Mouse (Mus musculus) embryonic facial prominence, embryonic 10.5 days (tissue): Measurements from ENCODE around the gene Gm20498. TPM values are rescaled to one million over a fixed set of nuclear protein-coding genes. Genes with fewer than 3 reads are reported as not detected.
A peak's percentile ranks its signal among the peaks of the same experiment; 100 is the strongest.

Source experiments
- DNase-seq: peaks from one replicate; pipeline ENCODE4 v3.0.0-alpha.2; 2017; ENCODE audit warnings: low spot score
- H3K27ac ChIP-seq: fragments of 300-500 bp; sonication (generic); replicated peaks from 2 replicates; pipeline ENCODE4 v1.5.1; 2016; ENCODE audit warnings: mild to moderate bottlenecking
- H3K27me3 ChIP-seq: fragments of 300-500 bp; sonication (generic); replicated peaks from 2 replicates; pipeline ENCODE4 v1.6.1; 2016; ENCODE audit warnings: low read depth, mild to moderate bottlenecking; ENCODE audit not compliant: poor library complexity, severe bottlenecking
- H3K36me3 ChIP-seq: fragments of 300-500 bp; sonication (generic); replicated peaks from 2 replicates; pipeline ENCODE4 v1.6.1; 2016; ENCODE audit warnings: mild to moderate bottlenecking, moderate library complexity
- H3K4me1 ChIP-seq: fragments of 300-500 bp; sonication (generic); 2 replicates; pipeline ENCODE4 v1.6.1; 2016
- H3K4me3 ChIP-seq: fragments of 300-500 bp; sonication (generic); 2 replicates; pipeline ENCODE4 v1.5.1; 2016; ENCODE audit warnings: mild to moderate bottlenecking, moderate library complexity
- H3K9me3 ChIP-seq: fragments of 300-500 bp; sonication (generic); 2 replicates; pipeline ENCODE4 v1.6.1; 2016; ENCODE audit warnings: mild to moderate bottlenecking
- WGBS: fragments of 180-500 bp; shearing (Covaris S2); methylation state at CpG from one replicate; pipeline ENCODE4 v1.1.7; 2016; 5-methylcytosine and 5-hydroxymethylcytosine counted together
- polyA plus RNA-seq: library from polyadenylated mRNA; unstranded; fragments of >200 nt; fragmentation: Nextera tagmentation; extraction: Ambion mirVana; gene quantifications from 2 replicates; pipeline ENCODE4 v1.2.1, GENCODE M21; 2016

Gm20498 gene
- polyA plus RNA-seq, 1 experiment from 2014 or later, result 32.3 TPM

DNA sequence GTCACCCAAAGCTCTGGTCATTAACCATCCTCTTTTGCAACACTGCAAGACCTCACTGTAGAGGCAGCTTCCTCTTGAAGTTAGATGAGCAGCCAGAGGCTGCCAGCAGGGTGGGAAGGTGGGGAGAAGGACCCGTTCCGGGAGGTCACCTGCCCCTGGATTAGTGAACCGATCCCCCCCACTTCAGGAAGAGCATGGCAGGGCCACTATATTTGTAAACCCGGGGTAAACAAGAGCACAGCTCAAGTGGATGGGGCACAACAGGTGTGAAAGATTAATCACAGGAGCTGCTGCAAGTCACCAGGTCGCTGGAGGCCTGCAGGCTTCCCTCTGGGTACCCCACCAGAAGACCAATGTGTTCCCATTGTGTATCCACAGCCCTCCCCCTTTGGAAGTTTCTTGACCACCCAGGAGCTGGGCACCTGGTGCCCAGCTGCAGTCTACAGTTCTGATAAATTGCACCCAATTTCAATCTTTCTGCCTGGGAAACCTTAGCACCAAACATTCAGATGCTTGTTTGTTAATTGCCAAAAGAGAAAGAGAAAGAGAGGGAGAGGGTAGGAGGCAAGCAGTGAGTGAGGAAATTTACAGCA lies 201.6 kb downstream of the Gm20498 start:
- H3K9me3 ChIP-seq, result no peaks in the 10 kb centered on the region

DNA sequence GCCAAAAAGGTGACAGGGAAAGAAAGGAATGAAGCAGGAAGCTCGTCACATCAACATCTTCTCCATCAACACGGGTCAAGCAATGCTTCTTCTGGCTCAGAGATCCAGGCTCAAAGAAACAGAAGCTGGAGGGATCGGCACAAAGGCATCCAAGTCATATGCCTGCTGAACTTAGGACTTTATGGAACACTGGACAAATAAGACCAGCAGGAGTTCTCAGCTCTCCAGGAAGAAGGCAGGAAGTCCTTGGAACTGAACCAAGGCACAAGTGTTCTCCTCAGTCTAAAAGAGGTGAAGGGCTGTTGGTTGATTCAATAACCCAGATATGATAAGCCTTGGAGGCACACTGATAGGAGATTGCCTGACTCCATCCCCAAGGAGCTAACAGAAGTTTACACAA lies 207.7 kb downstream of the Gm20498 start:
- H3K4me3 ChIP-seq, result no peak overlapping the region
- peaks cover 9% of the 10 kb centered on the region for H3K4me1 ChIP-seq
- no peak overlapping the region for H3K27ac ChIP-seq
- DNase-seq, result no peak
- no peaks in the 10 kb centered on the region for H3K27me3 ChIP-seq
- whole genome bisulfite sequencing, result 92% methylated on average over 3 of the region's 3 CpGs
- no peaks in the 10 kb centered on the region for H3K9me3 ChIP-seq
- H3K36me3 ChIP-seq, result no peaks in the 10 kb centered on the region

More for the DNA sequence above, 201.6 kb downstream of the Gm20498 start:
- 0 out of 2 replicates have a peak overlapping the region, but pooled peaks have one; percentile 15 for H3K27ac ChIP-seq
- peaks cover 26% of the 10 kb centered on the region for H3K4me1 ChIP-seq
- peaks cover 61% of the 10 kb centered on the region for H3K27me3 ChIP-seq
- no peak overlapping the region for H3K4me3 ChIP-seq
- H3K36me3 ChIP-seq, result no peaks in the 10 kb centered on the region
- 33% methylated on average over 5 of the region's 5 CpGs for WGBS
- peak; percentile 10 for DNase-seq

DNA sequence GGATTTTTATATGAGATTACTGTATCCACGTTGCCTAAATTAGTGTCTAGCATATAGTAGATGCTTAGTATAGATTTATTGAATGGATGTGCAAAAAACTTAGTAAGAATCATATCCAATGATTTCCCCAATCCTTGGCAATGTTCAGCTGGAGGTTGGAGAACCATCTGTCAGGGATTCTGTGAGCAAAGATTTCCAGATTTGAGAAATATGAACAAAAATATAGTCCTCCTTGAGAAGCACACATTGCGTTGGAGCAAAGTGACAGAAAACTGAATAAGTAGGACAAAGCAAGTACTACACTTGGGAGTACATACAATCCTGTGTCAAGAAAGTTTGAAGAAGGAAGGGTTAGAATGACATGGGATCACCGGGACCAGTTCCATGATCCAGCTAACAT lies 208.6 kb downstream of the Gm20498 start:
- Histone ChIP-seq H3K27ac (no peak overlapping the region), H3K4me3 (no peak overlapping the region), H3K27me3 (no peaks in the 10 kb centered on the region), H3K36me3 (no peaks in the 10 kb centered on the region), H3K9me3 (no peaks in the 10 kb centered on the region), H3K4me1 (peaks cover 9% of the 10 kb centered on the region)
- DNase-seq, result no peak
- 93% methylated on average over 3 of the region's 3 CpGs for WGBS

DNA sequence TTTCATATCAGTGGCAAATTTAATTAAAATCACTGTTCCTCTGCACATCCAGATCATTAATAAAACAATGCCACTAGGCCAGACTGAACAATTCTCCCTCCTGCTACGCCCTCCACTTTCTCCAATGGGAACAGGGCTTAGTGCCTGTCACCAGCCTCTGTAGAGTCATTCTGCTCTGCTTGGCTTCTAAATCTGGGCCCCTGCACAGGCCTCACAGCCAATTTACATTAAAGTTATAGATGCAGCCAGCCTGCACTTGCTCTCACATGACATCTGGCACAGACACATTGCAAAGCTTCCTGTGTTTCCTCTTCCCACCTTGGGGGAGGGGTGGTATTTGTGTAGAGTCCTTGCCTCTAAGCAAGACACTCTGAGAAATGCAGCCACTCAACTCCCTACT lies 211.7 kb downstream of the Gm20498 start:
- H3K27me3 ChIP-seq, result no peaks in the 10 kb centered on the region
- no peak overlapping the region for H3K4me3 ChIP-seq
- H3K36me3 ChIP-seq, result no peaks in the 10 kb centered on the region
- H3K4me1 ChIP-seq, result peaks cover 9% of the 10 kb centered on the region
- no peaks in the 10 kb centered on the region for H3K9me3 ChIP-seq
- no peak overlapping the region for H3K27ac ChIP-seq
- DNase-seq, result peak; percentile 15
- 88% methylated on average over 1 of the region's 1 CpGs for WGBS

DNA sequence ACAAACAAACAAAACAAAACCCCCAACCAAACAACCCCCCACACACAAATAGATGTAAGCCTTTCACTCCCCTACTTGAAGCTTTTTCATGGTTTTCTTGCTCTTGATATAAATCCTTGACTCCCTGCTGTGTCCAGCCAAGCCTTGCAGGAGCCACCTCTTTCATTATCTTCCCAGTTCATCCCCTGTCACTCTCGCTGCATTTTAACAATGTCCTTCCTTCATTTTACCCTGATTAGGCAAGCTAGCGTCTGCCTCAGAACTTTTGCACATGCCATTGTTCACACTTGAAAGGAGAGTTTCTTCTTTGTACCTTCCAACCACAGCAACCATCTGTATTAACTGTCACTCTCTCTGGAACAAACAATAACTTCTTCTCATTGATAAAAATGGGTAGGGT lies 214.9 kb downstream of the Gm20498 start:
- WGBS, result 18% methylated on average over 2 of the region's 2 CpGs
- H3K4me1 ChIP-seq, result peaks cover 9% of the 10 kb centered on the region
- H3K27ac ChIP-seq, result no peak overlapping the region
- H3K36me3 ChIP-seq, result no peaks in the 10 kb centered on the region
- H3K9me3 ChIP-seq, result no peaks in the 10 kb centered on the region
- H3K4me3 ChIP-seq, result no peak overlapping the region
- no peaks in the 10 kb centered on the region for H3K27me3 ChIP-seq
- DNase-seq, result no peak

DNA sequence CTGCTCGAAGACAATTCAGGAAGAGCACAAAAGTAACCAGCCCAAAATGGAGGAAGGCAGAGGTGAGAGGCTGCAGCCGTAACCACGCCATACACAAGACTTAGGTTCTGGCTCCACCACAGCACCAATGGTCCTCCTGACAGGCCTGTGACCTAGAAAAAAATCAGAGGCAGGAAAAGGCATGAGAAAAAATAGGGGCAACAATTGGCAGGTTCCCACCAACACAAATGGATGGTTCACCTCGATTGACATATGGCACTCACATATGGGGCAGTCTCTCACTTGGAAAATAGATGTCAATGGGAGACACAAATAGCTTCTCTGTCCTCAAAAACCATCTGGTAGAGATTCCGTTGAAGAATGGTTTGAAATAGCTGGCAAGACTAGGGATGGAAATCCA lies 216.8 kb downstream of the Gm20498 start:
- Histone ChIP-seq H3K4me3 (no peak overlapping the region), H3K27me3 (no peaks in the 10 kb centered on the region), H3K27ac (no peak overlapping the region), H3K36me3 (no peaks in the 10 kb centered on the region), H3K4me1 (peaks cover 4% of the 10 kb centered on the region), H3K9me3 (no peaks in the 10 kb centered on the region)
- DNase-seq, result no peak
- WGBS, result 90% methylated on average over 5 of the region's 5 CpGs

Other genes starting within 250 kb of the Gm20498 start
- 0.91 and 1.1 TPM in 2 replicates for gene Slc8a3, start 199.7 kb downstream of the Gm20498 start, polyA plus RNA-seq
- 0.10 and 0.35 TPM in 2 replicates for gene Gm4787, start 153.4 kb downstream of the Gm20498 start, polyA plus RNA-seq
- 0.70 and 0.89 TPM in 2 replicates for gene Adam4, start 111.0 kb downstream of the Gm20498 start, polyA plus RNA-seq
- gene Cox16, start 47.8 kb downstream of the Gm20498 start, polyA plus RNA-seq, result 103 and 107 TPM in 2 replicates
- gene Synj2bp, start within 50 bp of the Gm20498 start, polyA plus RNA-seq, result 35.3 and 35.9 TPM in 2 replicates
- 0.36 and 0.41 TPM in 2 replicates for gene Adam21, start 35.6 kb upstream of the Gm20498 start, polyA plus RNA-seq
- gene Med6, start 62.1 kb upstream of the Gm20498 start, polyA plus RNA-seq, result 88.4 and 90.9 TPM in 2 replicates
- gene Ttc9, start 98.3 kb upstream of the Gm20498 start, polyA plus RNA-seq, result 1.2 and 1.6 TPM in 2 replicates
- gene Map3k9, start 248.3 kb upstream of the Gm20498 start, polyA plus RNA-seq, result 0.96 and 1.5 TPM in 2 replicates